Mouse (Mus musculus) left cerebral cortex, postnatal 14 days (tissue): ENCODE data around the gene Ppp1r37. TPM values are rescaled to one million over a fixed set of nuclear protein-coding genes. Genes with fewer than 3 reads are reported as not detected.

Source experiments
- total RNA-seq, 2 experiments: library from RNA; stranded (reverse); gene quantifications; 2 replicates each; pipeline ENCODE4 v1.2.3; 2021

Ppp1r37 gene
- total RNA-seq, 2 experiments from 2014 or later = 87.9 to 98.8 TPM

Other genes starting within 250 kb of the Ppp1r37 start
- gene Ercc1, start 218.3 kb downstream of the Ppp1r37 start, total RNA-seq = 10 to 100 TPM; 42.7 to 44.0 TPM
- gene Cd3eap, start 203.6 kb downstream of the Ppp1r37 start, total RNA-seq = 10 to 100 TPM; 20.6 to 20.9 TPM
- gene Ppp1r13l, start 203.3 kb downstream of the Ppp1r37 start, total RNA-seq = 1 to 10 TPM; 6.0 to 6.7 TPM
- gene Ercc2, start 181.1 kb downstream of the Ppp1r37 start, total RNA-seq = 10 to 100 TPM; 32.7 to 35.5 TPM
- 1 to 10 TPM in 1 of 2 experiments, under 1 TPM in 1; 0.75 to 2.2 TPM for gene Klc3, start 159.0 kb downstream of the Ppp1r37 start, total RNA-seq
- gene Ckm, start 158.3 kb downstream of the Ppp1r37 start, total RNA-seq = under 1 TPM; 0.36 to 0.86 TPM
- 10 to 100 TPM; 89.9 to 96.7 TPM for gene Mark4, start 104.3 kb downstream of the Ppp1r37 start, total RNA-seq
- under 1 TPM; 0.37 to 0.80 TPM for gene Exoc3l2, start 99.7 kb downstream of the Ppp1r37 start, total RNA-seq
- 1 to 10 TPM; 7.1 to 7.2 TPM for gene Bloc1s3, start 54.7 kb downstream of the Ppp1r37 start, total RNA-seq
- 10 to 100 TPM; 17.7 to 18.1 TPM for gene Trappc6a, start 54.7 kb downstream of the Ppp1r37 start, total RNA-seq
- gene Nkpd1, start 45.2 kb downstream of the Ppp1r37 start, total RNA-seq = 1 to 10 TPM in 1 of 2 experiments, under 1 TPM in 1; 0.68 to 1.1 TPM
- gene Zfp296, start 14.2 kb upstream of the Ppp1r37 start, total RNA-seq = under 1 TPM; 0.51 to 0.68 TPM
- 10 to 100 TPM; 43.8 to 46.0 TPM for gene Gemin7, start 14.5 kb upstream of the Ppp1r37 start, total RNA-seq
- 10 to 100 TPM; 84.4 to 84.6 TPM for gene Clasrp, start 41.4 kb upstream of the Ppp1r37 start, total RNA-seq
- 1 to 10 TPM; 6.1 to 6.3 TPM for gene Relb, start 66.4 kb upstream of the Ppp1r37 start, total RNA-seq
- gene Clptm1, start 102.0 kb upstream of the Ppp1r37 start, total RNA-seq = 100 to 1,000 TPM; 156 to 159 TPM
- gene Apoc2, start 114.9 kb upstream of the Ppp1r37 start, total RNA-seq = not detected
- not detected for gene Gm44805, start 118.3 kb upstream of the Ppp1r37 start, total RNA-seq
- not detected for gene Apoc4, start 118.4 kb upstream of the Ppp1r37 start, total RNA-seq
- 1 to 10 TPM; 2.2 to 3.3 TPM for gene Apoc1, start 129.6 kb upstream of the Ppp1r37 start, total RNA-seq
- gene Apoe, start 136.1 kb upstream of the Ppp1r37 start, total RNA-seq = 1,000 to 10,000 TPM; 1,873 to 2,039 TPM
- gene Tomm40, start 152.4 kb upstream of the Ppp1r37 start, total RNA-seq = 100 to 1,000 TPM; 104 to 120 TPM
- 10 to 100 TPM; 11.6 to 15.2 TPM for gene Nectin2, start 187.4 kb upstream of the Ppp1r37 start, total RNA-seq
- gene Bcam, start 207.9 kb upstream of the Ppp1r37 start, total RNA-seq = 10 to 100 TPM; 10.7 to 11.0 TPM
- gene Cblc, start 233.7 kb upstream of the Ppp1r37 start, total RNA-seq = not detected